ENCODE assay signal across 12 mouse cellular contexts in genomic region chr15:31882331-31882730, GRCm38 (mm10).
DNase-seq lines count a peak whose midpoint lies in the region; ATAC-seq lines count a peak whose summit lies in the region.
"Had no signal": no experiment of that assay in that cellular context is flagged by ENCODE, and none has a peak within 500 bp of the region (broad histone marks: within the 10 kb centered on the region; RNA-seq: fewer than 3 reads in every experiment).

No protein-coding gene starts in this region.

- intact Hi-C loops in gastrocnemius, postnatal 14 days (cut with DNase I; ENCODE audit: low total_unique reads), result no loop called here

- no peak for ATAC-seq in megakaryocyte-erythroid progenitor cell, adult 5-6 weeks (replicated peaks; ENCODE audit: low FRiP score, low TSS enrichment, poor library complexity, severe bottlenecking)
- ATAC-seq: midbrain, embryonic 15.5 days had no signal

- peak; percentile 5 for DNase-seq in gastrocnemius, postnatal 14 days
- no peak for DNase-seq in gastrocnemius, adult 18-20 months (ENCODE audit: low spot score)
- peak; percentile 43 for DNase-seq in urinary bladder, postnatal 14 days (ENCODE audit: low spot score)
- no peak for DNase-seq in urinary bladder, postnatal 4 days (ENCODE audit: low spot score in 2 of 2)
- DNase-seq in kidney, adult 9 months, result peak; percentile 38
- no peak for DNase-seq in thymus, postnatal 36 days
- DNase-seq in right cerebral cortex, adult 18-20 months, result no peak
- DNase-seq: B cell, adult 2 months; left cerebral cortex, postnatal 4 days; right cerebral cortex, postnatal 25 days had no signal

Comparison
In these comparisons a context has a peak if more than half of its experiments do, and no peak if none do; other contexts are left out.
1. DNase-seq: peak in gastrocnemius, postnatal 14 days (single experiment), urinary bladder, postnatal 14 days (single experiment) and kidney, adult 9 months (single experiment); none in gastrocnemius, adult 18-20 months (single experiment), urinary bladder, postnatal 4 days (0 of 2), thymus, postnatal 36 days (0 of 2) and right cerebral cortex, adult 18-20 months (single experiment).